Mouse (Mus musculus): ENCODE measurements around the gene Ccdc152.
"Not testable (repeated sequence)": the region's sequence is repeated elsewhere in the genome, so short reads cannot be mapped to it uniquely, and the experiment has no call there.

Ccdc152 gene

GRCm38 (mm10) chr15:3277391-3277790 is 25.9 kb downstream of the Ccdc152 start:
- DNase-seq (ENCODE audit: low spot score) = no peak

DNA sequence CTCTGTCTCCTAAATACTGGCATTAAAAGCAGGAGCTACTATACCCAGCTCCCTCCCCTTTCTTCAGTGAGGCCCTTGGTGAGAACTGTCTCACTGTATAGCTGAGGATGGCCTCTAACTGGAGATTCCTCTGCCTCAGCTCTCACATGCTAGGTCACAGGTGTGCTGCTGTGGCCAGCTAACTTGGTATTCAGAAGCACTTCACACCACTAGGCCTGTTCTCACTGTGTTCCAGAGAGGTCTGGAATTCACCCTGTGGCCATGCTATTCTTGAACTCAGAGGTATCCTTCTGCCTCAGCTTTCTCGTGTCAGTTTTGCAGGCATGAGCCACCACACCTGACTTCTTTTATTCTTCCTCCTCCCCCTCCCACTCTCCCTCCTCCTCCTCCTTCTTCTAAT is 30.1 kb downstream of the Ccdc152 start:
- no peak for DNase-seq (ENCODE audit: low spot score)

- no peak for DNase-seq (ENCODE audit: low spot score)
Measured at GRCm38 (mm10) chr15:3271216-3271615, 32.1 kb downstream of the Ccdc152 start.

DNA sequence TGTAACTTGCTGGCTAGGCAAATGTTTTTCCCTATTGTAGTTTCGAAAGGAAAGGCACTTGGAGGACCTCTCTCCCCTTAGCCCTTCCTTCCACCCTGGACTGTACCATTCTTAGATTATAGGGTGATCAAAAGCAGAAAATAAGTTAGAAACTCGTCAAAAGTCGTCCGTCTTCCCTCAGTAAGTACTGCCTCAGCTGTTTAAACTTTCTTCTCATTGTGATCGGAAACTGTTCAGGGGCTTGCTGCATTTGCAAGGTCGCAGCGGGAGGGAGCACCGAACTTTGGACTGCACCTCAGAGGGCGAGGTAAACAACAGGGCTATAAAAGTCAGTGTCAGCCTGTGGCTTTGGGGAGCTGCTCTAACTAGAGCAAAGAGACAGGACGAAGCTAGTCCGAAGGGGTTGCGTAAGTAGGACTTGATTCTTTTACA is 32.7 kb downstream of the Ccdc152 start:
- peak; percentile 68 for DNase-seq (ENCODE audit: low spot score)

- no peak for DNase-seq (ENCODE audit: low spot score)
Measured at GRCm38 (mm10) chr15:3269996-3270645, 33.2 kb downstream of the Ccdc152 start.

- DNase-seq (ENCODE audit: low spot score) = no peak
Measured at GRCm38 (mm10) chr15:3269496-3269895, 33.8 kb downstream of the Ccdc152 start.

DNA sequence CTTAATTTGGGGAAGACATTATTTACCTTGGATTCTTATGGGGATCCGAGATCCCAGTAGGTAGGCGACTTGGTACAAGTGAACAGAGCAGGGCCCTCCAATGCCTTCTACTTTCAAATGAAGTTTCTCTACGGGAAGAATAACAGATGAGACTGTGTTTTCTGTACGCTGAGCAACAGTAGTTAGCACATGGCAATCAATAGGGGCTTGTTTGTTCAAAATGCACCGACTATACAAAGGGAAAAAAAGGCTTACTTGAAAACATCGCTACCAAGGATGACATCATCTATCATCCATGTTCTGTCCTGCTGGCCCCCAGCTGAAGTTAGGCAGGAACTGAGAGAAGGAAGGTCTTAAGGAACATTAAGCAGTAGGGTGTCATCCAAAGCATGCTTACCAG is 35.1 kb downstream of the Ccdc152 start, which contains the start of gene Selenop:
Gene Selenop (plus strand): TSS at position 301 of the 400 bp plus-strand sequence.
- DNase-seq (ENCODE audit: low spot score) = no peak

DNA sequence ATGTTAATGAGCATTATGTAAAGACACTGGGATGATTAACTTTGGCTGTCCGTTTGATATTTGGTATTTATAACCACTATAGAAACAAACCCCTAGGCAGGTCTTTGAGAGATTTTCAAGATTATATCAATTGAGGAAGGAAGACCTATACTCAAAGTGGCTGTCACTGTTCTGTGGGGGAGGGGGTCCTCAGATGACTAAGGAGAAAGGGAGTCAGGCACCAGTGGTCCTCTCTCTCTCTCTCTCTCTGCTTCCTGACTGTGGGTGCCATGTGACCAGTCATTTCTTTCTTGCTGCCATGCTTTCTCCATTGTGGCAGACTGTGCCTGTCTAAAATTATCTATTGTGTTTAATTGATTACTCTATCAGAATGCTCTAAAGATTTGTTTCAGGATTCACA is 38.5 kb downstream of the Ccdc152 start:
- no peak for DNase-seq (ENCODE audit: low spot score)

GRCm38 (mm10) chr15:3264293-3264692 is 39.0 kb downstream of the Ccdc152 start:
- DNase-seq (ENCODE audit: low spot score) = no peak

- DNase-seq (ENCODE audit: low spot score) = no peak
Measured at GRCm38 (mm10) chr15:3262883-3263282, 40.4 kb downstream of the Ccdc152 start.

DNA sequence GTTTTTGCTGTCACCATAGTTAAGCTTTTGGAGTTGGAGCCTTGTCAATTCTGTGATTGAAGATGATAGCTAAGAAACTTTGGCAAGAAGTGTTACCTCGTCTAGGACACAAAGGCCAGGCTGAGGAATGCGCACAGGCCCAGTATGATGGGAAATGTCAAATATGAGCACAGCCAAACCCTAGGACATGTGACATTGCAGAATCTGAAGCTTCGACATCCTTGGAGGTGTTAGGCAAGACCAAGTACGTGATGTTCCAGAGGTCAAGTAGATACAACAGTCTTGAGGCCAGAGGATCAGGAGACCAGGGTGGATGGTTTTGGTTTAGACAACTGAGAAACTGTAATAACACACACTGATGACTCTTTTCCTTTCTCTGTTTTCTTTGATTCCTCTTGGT is 43.0 kb downstream of the Ccdc152 start:
- no peak for DNase-seq (ENCODE audit: low spot score)

GRCm38 (mm10) chr15:3259025-3259424 is 44.3 kb downstream of the Ccdc152 start:
- DNase-seq (ENCODE audit: low spot score) = no peak

DNA sequence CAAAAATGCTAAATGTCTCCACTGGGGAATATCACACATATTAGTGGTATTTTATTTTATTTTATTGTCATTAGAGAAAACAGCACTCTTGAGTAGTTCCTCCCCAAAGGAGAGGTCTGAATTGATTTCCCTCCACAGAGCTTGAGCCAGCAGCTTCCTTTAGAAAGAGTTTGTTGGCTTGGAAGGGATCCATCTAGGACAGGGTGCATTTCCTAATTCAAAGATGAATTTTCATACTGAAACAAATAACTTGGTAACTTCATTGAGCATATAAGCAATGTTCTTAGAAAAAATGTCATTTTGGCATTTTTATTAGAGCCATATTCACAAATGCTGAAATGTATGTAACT is 51.6 kb downstream of the Ccdc152 start:
- DNase-seq (ENCODE audit: low spot score) = no peak

GRCm38 (mm10) chr15:3251031-3251717 is 52.2 kb downstream of the Ccdc152 start:
- no peak for DNase-seq (ENCODE audit: low spot score)

- no peak for DNase-seq (ENCODE audit: low spot score)
Measured at GRCm38 (mm10) chr15:3250620-3251019, 52.7 kb downstream of the Ccdc152 start.

DNA sequence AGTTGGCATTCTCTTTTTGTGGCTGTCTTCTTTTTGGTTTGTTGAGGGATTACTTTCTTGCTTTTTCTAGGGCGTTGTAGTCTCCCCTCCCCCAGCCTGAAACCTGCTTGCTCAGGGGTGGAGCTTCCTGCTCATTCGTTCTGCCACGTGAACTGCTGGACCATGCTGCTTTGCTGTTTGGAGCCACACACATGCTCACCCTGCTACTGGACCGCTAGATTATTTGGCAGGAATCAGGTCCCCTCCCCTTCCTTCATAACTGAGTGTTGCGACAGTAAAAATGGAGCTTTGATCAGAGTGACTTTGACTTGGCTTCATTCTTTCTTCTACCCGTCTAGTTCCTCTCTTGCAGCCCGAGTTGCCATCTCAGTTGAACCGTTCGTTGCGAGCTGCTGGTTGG is 58.3 kb downstream of the Ccdc152 start:
- not testable (repeated sequence) for DNase-seq (ENCODE audit: low spot score)

- DNase-seq (ENCODE audit: low spot score) = no peak
Measured at GRCm38 (mm10) chr15:3237963-3238362, 65.4 kb downstream of the Ccdc152 start.

GRCm38 (mm10) chr15:3236338-3236737 is 67.0 kb downstream of the Ccdc152 start:
- DNase-seq (ENCODE audit: low spot score) = no peak

DNA sequence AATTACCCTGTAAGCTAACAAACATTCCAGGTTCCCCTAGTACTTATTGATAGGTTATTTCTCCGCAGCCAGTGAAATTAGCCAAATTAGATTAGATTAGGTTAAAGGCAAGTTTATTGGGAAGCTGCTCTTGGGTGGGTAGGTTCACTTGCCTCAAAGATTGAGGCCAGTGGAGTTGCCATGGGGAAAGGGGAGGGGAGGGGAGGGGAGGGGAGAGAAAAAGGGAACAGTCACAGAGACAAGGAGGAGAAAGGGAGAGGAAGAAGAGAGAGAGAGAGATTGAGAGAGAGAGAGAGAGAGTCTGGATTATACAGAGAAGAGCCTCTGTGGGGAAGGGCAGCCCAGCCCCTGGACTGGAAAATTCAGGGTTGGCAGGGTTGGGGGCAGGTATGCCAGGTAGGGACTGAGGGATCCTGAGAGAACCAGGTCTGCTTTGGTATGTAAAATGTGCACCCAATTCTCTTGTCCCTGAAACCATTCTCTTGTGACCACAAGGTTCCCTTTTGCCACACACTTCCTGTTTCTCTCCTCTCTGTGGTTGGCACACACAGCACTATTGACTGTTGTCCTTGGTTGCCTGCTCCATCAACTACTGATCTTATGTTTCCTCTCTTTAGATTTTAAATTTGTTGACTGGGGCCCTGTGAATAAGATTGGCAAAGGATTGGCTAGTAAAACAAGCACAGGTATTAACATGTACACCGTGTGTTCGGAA is 69.3 kb downstream of the Ccdc152 start:
- no peak for DNase-seq (ENCODE audit: low spot score)

GRCm38 (mm10) chr15:3232168-3232835 is 71.0 kb downstream of the Ccdc152 start:
- DNase-seq (ENCODE audit: low spot score) = no peak

DNA sequence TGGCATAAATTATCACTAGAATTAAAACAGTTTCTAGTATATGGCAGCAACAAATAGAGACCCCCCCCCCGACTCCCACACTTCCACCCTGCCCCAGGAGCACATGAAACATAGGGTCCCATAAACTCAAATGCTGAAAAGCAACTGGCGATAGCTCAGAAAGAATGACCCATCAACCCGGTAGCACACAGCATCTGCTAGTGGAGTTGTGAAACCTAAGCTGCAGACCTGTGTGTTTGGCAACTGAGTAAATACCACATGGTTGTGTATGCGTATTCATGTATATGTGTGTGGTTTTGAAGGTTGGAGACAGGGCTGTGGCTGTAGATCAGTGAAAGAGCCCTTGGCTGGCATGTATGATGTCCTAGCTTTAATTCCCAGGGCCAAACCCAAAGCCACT is 72.3 kb downstream of the Ccdc152 start:
- DNase-seq (ENCODE audit: low spot score) = no peak

Data from ovary, adult 18-20 months (tissue).